Mouse (Mus musculus) CD4-positive, CD25-positive, alpha-beta regulatory T cell, adult 4 months (primary cell): ENCODE results near the gene Selenbp1. TPM values are rescaled to one million over a fixed set of nuclear protein-coding genes. Genes with fewer than 3 reads are reported as not detected.
"Not testable (repeated sequence)": the region's sequence is repeated elsewhere in the genome, so short reads cannot be mapped to it uniquely, and the experiment has no call there.

Source experiments
- ATAC-seq: one replicate; pipeline ENCODE4 v1.8.0; 2017
- polyA plus RNA-seq, 2 experiments: library from polyadenylated mRNA; unstranded; fragments of 100-300 nt; shearing (Covaris generic); gene quantifications; one replicate each; pipeline ENCODE4 v1.2.1; 2017

The Selenbp1 gene
- polyA plus RNA-seq, 2 experiments from 2014 or later = 4.6 to 5.2 TPM

DNA sequence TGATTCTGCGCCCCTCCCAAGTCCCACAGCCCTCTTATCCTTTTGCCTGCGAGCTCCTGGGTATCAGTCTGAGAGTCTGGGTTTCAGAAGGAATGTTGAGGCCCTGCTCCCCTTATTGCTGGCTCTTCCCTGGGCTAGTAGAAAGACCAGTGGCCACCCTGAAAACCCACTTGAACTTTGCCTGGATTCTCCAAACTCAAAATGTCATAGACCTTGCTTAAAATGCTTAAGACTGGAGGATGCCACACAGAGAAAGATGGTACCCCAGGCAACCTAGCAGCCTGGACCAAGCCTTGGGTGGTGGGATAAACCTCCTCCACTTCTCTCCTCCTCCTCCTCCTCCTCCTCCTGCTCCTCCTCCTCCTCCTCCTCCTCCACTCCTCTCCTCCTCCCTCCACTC is 748 bp downstream of the Selenbp1 start:
- ATAC-seq = not testable (repeated sequence)

DNA sequence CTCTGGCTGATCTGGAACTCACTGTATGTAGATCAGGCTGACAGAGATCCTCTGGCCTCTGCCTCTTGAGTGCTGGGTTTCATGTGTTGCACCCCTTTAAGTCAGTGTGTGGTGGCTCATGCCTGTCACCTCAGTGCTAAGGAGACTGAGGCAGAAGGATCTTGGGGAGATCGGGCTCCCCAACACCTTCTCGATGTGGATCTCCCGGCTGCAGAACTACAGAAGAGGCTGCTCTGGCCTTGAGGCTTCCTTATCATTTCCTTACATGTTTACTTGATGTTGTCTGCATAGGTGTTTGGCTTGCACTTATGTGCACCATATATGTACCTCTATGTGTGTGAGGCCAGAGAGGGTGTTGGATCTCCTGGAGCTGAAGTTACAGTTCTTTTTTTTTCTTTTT is 1.7 kb downstream of the Selenbp1 start:
- ATAC-seq = not testable (repeated sequence)

DNA sequence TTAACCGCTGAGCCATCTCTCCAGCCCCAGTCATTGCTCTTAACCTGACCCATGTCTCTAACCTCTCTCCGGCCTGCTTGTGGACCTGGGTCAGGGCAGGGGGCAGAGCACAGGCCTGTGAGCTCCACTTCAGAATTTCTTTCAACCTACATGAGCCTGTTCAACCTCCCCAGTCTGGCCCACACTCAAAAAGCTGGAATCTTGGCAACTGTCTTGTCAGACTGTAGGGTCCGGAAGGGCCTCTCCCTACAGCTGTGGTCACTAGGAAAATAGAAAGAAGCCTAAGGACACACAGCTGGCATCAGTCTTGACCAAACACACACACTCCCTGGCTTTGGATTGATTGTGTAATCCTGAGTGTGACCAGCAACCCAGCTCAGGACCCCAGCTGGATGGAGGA is 2.5 kb downstream of the Selenbp1 start:
- not testable (repeated sequence) for ATAC-seq

DNA sequence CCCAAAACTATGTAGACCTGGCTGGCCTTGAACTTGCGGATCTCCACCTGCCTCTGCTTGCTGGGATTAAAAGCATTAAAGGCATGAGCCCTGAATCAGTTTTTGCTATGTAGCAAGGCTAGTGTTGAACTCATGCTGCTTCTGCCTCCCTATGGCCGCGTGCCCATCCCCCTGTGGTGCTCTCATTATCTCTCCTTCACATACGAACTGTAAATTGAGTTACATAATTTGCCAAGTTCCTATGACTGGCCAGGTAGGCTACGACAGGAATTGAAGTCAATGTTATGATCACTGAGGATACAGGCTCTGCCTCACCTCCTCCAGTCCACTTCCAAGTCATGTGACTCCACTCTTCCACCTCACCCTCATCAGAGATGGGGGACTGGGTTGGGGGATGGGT is 3.3 kb downstream of the Selenbp1 start:
- ATAC-seq = not testable (repeated sequence)

DNA sequence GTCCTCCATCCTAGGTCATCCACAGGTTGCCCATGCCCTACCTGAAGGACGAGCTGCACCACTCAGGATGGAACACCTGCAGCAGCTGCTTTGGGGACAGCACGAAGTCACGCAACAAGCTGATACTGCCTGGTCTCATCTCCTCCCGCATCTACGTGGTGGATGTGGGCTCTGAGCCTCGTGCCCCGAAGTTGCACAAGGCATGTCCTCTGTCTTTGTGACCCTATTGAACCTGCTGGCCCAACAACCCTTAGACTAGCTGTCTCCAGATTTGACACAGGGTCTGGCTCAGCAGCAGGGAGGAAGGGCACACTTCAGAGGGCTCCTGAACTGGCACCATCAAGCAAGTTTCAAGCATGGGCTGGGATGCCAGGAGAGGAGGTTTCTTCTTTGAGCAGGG is 4.3 kb downstream of the Selenbp1 start:
- not testable (repeated sequence) for ATAC-seq

DNA sequence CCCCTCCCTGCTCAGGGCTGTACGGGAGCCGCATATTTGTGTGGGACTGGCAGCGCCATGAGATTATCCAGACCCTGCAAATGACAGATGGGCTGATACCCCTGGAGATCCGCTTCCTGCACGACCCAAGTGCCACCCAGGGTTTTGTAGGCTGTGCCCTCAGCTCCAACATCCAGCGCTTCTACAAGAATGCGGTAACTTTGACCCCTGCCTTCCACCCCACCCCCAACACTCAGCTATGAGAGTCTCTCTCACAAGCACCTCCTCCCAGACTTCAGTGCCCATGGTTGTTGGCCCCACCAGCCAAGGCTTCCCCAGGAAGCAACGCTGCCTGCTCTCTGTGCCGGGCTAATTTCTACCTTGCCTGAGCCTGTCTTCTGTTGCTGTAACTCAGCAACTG is 7.2 kb downstream of the Selenbp1 start:
- not testable (repeated sequence) for ATAC-seq

DNA sequence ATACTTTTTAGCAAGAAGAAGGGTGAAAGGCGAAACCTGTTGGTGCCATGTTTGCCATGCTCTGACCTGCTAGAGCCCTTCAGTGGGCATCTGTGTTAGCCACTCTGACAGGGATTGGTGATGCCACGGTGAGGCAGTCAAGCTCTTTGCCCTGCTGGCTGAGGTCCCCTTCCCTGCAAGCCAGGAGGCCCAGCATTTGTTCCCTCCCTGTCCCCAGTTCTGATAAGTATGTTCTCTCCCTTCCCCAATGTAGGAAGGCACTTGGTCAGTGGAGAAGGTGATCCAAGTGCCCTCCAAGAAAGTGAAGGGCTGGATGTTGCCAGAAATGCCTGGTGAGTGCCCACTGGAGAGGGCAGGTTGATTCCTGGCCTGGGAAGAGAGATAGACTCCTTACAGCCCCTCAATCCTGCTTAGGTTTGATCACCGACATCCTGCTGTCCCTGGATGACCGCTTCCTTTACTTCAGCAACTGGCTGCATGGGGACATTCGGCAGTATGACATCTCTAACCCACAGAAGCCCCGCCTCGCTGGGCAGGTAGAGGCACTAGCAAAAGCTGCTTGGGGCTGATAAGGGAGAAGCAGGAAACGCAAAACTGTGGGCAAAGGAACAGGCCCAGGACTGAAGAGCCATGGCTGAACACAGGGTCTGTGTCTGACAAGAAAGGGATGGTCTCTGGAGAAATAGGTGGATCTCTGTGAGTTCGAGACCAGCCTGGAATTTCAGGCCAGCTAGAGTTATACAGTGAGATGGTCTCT is 9.5 kb downstream of the Selenbp1 start:
- ATAC-seq = not testable (repeated sequence)

DNA sequence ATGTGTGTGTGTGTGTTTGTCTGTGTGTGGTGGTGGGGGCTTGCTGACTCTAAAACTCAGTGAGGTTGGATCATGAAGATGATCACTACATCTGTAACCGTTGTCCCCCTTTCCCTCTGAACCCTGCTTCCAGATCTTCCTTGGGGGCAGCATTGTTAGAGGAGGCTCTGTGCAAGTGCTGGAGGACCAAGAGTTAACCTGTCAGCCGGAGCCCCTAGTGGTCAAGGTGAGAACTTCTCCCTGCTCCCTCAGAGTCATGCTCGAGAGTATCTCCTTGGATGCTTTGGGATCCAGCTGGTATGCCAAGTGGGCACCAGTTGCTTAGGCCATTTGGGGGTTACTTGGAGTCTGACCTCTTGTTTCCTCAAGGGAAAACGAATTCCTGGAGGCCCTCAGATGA is 10.8 kb downstream of the Selenbp1 start:
- ATAC-seq = not testable (repeated sequence)

DNA sequence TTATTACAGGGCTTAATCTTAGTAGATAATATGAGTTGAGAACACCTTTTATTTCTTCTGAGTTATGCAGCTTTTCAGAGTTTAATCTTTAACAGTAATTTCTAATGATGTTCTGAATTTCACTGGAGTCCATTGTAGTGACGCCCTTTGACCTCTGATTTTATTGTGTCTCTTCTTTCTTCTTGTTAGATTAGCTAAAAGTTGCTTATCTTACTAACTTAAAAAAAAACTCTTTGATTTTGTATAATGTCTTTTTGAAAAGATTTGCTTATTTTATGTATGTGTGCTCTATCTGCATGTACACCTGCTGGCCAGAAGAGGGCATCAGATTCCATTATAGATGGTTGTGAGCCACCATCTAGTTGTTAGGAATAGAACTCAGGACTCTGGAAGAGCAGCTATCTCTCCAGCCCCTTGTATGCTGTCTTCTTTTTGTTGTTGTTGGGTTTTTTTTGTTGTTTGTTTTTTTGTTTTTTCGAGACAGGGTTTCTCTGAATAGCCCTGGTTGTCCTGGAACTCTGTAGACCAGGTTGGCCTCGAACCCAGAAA is 15.3 kb downstream of the Selenbp1 start:
- peak; percentile 50 for ATAC-seq

DNA sequence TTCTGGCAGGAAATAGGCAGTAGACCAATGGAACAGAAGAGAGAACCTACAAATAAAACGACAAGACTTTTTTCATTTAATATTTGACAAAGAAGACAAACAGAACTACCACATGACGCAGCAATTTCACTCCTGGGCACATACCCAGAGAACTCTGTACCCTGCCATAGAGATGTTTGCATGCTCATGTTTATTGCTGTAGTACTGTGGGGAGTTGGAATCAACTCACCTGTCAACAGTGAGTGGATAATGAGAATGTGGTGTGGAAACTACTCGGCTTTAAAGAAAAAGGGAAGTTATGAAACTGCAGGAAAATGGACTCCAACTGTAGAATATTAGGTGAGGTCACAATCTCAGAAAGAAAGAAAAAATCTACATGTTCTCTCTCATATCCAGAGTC is 16.8 kb downstream of the Selenbp1 start:
- ATAC-seq = no peak

DNA sequence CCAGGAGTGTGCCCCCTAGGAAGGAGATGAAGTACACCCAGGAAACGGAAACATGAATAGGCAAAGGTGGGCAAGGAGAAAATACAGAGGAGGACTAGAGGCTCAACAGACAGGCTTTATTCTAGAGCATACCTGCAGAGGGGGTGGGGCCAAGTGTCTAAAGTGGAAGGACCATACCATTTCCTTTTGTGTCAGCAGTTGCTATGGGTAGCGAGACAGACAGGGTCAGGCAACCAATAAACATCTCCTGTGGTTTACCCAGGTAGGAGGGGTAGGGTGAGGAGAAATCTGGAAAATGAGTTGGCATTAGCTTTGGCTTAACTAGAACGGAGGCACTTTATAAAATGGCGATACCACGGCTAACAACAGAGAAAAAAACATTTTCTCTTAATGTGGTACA is 19.9 kb downstream of the Selenbp1 start:
- peak; percentile 30 for ATAC-seq

DNA sequence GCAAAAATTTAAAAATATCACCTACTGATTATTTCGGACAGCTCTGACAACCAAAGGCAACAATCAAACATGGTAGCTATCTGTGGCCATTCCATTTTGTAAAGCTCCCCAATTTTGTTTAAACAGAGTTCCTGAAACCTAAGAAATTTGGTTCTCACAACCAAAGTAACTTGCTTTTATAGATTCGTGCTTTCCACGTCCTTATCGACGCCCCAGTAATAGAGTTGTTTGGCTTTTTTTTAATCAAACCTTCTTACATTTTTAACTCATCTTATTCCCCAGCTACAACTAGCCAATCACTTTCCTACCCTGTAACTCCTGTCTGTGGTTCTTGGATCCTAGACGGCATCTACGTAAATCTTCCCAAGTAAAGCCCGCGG is 20.5 kb downstream of the Selenbp1 start:
- no peak for ATAC-seq

DNA sequence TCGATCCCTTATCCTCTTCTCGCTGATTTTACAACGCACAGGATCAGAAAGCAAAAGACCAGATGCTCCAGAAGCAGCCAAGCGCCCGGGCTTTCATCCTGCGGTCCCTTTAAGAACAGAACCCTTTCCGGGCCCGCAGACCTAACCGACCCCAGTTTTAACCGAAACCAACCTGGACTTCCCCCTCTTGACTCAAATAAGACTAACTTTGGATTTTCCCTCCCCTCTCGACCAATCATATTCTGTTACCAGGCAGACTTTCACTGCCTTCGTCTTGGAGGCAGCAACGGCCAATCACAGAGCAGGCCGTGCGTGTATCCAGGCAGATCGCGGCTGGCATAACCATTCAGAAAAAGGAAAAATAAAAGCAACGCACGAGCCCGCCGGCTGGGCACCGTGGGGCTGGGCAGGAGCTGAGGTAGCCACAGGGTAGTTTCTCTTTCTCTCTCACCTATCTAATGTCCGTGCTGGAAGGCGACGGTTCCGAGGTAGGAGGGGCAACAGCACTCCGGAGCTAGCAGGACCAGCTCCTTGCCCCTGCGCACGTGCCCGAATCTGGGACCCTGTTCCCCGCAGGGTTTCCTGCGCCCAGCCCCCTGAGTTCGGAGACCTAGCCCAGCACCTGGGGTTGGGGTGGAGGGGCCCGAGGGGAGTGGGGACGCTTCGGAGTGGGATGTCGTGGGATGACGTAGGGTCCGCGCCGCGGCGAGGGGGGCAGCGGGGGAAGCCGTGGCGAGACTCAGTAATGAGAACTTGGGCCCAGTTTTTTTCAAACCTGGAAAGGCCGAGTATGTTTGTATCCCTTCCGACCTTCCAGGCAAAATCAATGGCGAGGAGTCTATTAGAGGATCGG is 21.1 kb downstream of the Selenbp1 start, which contains the start of gene Rfx5:
Rfx5 (plus strand) TSS at position 312 of the 853 bp plus-strand sequence.
- peak; percentile 97 for ATAC-seq

DNA sequence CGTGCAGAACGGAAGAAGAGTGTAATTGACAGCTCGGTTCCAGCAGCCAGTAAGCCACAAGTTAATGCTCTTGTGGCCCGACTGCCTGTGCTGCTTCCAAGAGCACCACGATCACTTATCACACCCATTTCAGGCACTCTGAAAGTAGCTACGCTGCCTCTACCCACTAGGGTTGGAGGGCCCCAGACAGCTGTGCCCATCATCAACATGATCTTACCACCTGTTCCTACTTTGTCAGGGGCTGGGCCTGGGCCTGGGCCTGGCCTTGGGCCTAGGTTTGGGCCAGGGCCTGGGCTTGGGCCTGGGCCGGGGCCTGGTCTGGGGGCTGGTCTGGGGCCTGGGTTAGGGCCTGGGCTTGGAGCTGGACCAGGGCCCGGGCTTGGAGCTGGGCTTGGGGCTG is 25.4 kb downstream of the Selenbp1 start:
- ATAC-seq = no peak

DNA sequence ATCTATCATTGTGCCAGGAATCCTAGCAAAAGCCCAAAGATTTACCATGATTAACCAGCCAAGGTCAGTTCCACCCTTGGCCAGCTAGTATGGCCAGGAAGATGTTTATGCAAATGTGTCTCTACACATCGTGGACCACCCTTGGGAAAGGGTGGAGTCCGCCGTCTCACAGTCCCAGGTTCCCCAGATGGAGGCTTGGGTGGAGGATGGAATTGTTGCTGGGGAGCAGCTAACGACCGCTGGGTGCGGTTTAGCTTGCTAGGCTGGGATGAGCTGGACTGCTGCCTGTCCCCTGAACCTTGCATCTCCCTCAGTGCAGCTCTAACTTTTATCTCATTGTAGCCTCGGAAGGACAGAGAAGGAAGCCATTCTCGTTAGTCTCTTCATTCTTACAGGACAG is 27.0 kb downstream of the Selenbp1 start:
- no peak for ATAC-seq

DNA sequence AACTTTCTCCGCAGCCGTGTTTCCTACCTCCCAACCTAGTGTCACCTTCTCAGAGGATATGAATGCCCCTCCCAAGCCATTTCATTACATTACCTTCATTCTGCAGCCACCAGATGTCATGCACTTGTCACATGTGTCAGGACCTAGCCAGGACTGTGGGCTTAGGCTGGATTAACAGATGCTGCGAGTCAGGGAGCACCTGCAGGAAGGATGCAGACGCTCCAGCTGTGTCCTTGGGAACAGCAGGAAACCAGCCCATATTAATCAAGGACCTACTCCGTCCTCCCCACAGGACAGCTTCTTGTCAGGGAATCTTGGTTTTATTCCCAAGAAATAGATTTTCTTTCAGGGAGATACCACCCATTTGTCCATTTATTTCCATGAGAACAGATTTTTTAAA is 27.5 kb downstream of the Selenbp1 start:
- no peak for ATAC-seq

DNA sequence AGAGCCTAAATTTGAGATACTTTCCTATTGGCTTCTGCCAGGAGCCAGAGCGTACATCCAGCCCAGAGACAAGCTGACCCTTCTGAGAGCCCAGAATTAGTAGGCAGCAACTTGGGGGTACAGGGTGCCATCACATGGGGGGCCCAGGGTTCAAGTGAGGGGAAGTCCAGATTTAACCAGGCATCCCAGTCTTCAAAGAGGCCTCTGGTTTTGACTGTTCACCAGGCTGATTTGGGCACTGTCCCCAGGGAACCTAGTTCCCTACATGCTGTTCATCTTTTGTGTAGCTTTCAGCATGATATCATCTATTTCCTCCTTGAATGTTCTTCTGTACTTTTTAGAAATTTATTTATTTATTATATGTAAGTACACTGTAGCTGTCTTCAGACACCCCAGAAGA is 32.1 kb downstream of the Selenbp1 start:
- no peak for ATAC-seq

DNA sequence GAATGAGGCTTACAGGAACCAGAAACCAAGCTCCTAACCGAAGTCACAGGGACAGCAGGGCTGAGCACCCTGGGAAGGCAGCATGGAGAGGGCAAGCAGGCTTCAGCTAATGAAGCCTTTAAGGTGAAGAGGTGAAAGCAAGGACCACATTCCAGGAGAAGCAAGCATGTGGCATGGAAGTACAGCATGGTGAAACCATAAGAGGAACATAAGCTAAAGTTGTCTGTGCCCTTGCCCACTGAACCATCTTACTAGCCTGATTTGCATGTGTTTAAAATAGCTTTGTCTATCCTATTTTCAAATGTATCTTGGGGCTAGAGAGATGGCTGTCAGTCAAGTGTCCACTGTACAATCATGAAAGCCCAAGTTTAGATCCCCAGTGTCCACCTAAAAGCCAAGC is 33.0 kb downstream of the Selenbp1 start:
- no peak for ATAC-seq

DNA sequence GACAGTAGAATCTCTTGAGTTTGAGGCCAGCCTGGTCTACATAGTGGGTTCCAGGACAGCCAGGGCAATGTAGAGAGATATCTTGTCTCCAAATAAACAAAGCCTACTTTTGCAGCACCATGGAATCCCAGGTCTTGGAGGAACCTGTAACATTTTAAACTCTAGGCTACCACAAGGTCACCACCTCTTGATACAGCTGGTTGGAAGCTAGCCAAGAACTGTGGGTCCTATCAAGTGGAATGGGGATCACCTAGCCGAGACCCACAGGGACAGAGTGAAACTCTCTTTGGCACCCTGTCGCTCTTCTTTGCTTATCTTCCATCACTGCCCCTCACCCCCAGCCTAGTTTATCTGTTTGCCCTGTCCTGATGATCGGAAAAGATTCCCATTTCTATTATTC is 39.7 kb downstream of the Selenbp1 start:
- no peak for ATAC-seq

DNA sequence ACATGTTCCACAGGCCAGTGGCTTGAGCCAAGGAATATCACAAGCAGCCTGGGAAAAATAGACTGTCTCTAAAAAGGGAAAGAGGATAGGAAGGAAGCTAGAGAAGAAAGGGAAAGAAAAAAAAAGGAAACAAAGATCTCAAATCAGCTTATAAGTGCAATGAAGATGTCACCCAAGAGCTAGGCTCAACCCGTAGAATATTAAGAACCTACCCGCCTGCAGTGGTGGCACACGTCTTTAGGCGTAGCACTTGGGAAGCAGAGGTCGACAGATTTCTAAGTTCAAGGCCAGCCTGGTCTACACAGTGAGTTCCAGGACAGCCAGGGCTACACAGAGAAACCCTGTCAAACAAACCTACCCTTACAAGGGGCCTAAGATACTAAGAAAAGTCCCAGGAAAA is 40.8 kb downstream of the Selenbp1 start:
- no peak for ATAC-seq

DNA sequence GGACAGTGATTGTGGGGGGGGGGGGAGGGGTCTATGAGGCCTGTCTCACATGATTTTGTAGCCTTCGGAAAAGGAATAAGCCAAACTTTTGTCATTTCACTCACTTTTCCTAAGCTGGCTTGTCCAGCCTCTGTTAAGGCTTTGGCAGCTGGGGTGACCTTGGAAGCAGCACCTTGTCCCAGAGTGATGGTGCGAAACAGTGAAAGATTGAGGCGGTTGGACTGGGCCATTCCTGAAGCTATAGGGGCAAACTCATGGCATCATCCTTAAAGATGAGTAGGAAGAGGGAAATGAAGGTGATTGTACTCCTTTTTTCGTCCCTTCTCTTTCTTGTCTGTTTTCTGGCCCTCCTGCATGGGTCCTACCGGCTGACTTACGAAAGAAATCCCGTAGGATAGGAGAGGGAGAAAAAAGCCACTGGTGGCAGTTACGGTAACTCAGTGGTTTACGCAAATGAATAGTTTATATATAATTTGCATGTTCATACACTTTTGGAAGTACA is 41.2 kb downstream of the Selenbp1 start:
- peak; percentile 7 for ATAC-seq

DNA sequence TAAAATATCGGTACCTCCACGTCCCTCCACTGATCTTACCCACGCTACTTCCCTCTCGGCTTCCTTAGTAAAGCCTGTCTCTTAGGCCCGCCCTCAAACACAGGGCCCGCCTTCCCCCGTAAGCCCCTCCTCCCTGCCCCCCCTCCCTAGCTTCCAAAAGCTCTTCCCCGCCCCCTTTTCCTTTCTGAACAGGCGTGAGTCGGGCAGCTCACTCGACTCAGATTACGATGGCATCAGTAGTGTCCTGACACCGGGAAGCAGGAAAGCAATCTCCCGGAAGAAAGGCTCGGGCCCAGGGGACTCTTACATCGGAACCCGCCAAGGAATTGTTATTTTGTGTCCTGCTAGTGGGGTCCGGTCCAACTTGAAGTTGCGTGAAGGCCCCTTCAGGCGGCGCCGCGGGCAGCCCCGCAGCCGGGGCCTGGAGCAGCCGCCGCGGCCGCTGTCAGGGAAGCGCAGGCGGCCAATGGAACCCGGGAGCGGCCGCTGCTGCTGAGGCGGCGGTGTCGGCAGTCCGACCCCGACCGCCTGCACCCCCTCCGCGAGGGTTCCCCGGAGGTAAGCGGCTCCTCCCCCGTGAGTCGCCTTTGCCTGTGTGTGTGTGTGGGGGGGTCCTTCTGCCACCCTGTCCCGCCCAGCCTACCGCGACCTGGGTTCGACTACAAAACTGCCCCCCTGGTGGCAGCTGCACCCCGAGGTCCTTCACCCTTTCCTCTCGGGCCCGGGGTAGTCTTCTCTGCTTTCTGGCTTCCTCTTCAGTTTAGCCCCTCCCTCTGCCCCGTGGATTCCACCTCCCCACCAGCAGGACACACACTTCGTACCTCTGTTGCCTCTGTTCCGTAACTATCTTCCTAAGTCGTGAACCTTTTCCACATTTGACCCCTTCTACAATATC is 41.9 kb downstream of the Selenbp1 start, which contains the start of gene Pi4kb:
Pi4kb (plus strand) TSS at position 204 of the 895 bp plus-strand sequence.
- peak; percentile 90 for ATAC-seq
